Mouse (Mus musculus) kidney, embryonic 16.5 days (tissue): ENCODE measurements around the gene Iqcf5. TPM values are rescaled to one million over a fixed set of nuclear protein-coding genes. Genes with fewer than 3 reads are reported as not detected.

Source experiments
- ATAC-seq: fragments of 200-750 bp; cut with Nextera tagmentation; 2 replicates; pipeline ENCODE4 v1.8.0; 2017; ENCODE audit warnings: moderate TSS enrichment; ENCODE audit not compliant: low FRiP score, low TSS enrichment
- H3K27ac ChIP-seq: fragments of 300-500 bp; sonication (generic); 2 replicates; pipeline ENCODE4 v1.5.1; 2014; ENCODE audit warnings: low read length
- H3K27me3 ChIP-seq: fragments of 300-500 bp; sonication (generic); 2 replicates; pipeline ENCODE4 v1.6.1; 2014; ENCODE audit warnings: low read length, control low read depth, mixed read lengths; ENCODE audit not compliant: insufficient read depth
- H3K36me3 ChIP-seq: fragments of 300-500 bp; sonication (generic); 2 replicates; pipeline ENCODE4 v1.6.1; 2014; ENCODE audit warnings: low read length, control low read depth, mixed read lengths; ENCODE audit not compliant: insufficient read depth
- H3K4me1 ChIP-seq: fragments of 300-500 bp; sonication (generic); 2 replicates; pipeline ENCODE4 v1.6.1; 2014; ENCODE audit warnings: low read length, control low read depth, mixed read lengths; ENCODE audit not compliant: insufficient read depth
- H3K4me2 ChIP-seq: fragments of 300-500 bp; sonication (generic); replicated peaks from 2 replicates; pipeline ENCODE4 v1.6.1; 2014; ENCODE audit warnings: low read depth, low read length
- H3K4me3 ChIP-seq: fragments of 300-500 bp; sonication (generic); 2 replicates; pipeline ENCODE4 v1.5.1; 2014; ENCODE audit warnings: mild to moderate bottlenecking, low read length
- H3K9ac ChIP-seq: fragments of 300-500 bp; sonication (generic); replicated peaks from 2 replicates; pipeline ENCODE4 v1.6.1; 2014; ENCODE audit warnings: low read length
- H3K9me3 ChIP-seq: fragments of 300-500 bp; sonication (generic); 2 replicates; pipeline ENCODE4 v1.6.1; 2016; ENCODE audit warnings: low read length, control low read depth
- WGBS: fragments of 180-500 bp; shearing (Covaris S2); extraction: QIAGEN DNeasy Blood & Tissue Kit; methylation state at CpG from one replicate; pipeline ENCODE4 v1.1.7; 2014; 5-methylcytosine and 5-hydroxymethylcytosine counted together
- polyA plus RNA-seq: library from polyadenylated mRNA; unstranded; fragments of >200 nt; fragmentation: Nextera tagmentation; extraction: Ambion mirVana; gene quantifications from 2 replicates; pipeline ENCODE4 v1.2.1, GENCODE M21; 2015

The Iqcf5 gene
- polyA plus RNA-seq, 1 experiment from 2014 or later = not detected

- Histone ChIP-seq H3K4me1 (peaks cover 34% of the 10 kb centered on the region), H3K27ac (0 out of 2 replicates have a peak overlapping the region, but pooled peaks have one; percentile 13), H3K9ac (peak overlapping the region; percentile 31), H3K4me2 (peak overlapping the region; percentile 41; the same call in 1 of the 2 replicates), H3K27me3 (no peaks in the 10 kb centered on the region), H3K9me3 (no peaks in the 10 kb centered on the region), H3K36me3 (no peaks in the 10 kb centered on the region), H3K4me3 (no peak overlapping the region)
- 67% methylated on average over 4 of the region's 4 CpGs for WGBS
- no peak for ATAC-seq
These were observed 42.1 kb upstream of the Iqcf5 start for GRCm38 (mm10) chr9:106472321-106472720.

- ATAC-seq = no peak
- 88% methylated on average over 16 of the region's 16 CpGs for WGBS
- Histone ChIP-seq H3K4me3 (no peak overlapping the region), H3K9me3 (no peaks in the 10 kb centered on the region), H3K36me3 (no peaks in the 10 kb centered on the region), H3K4me2 (no peak overlapping the region), H3K27me3 (no peaks in the 10 kb centered on the region), H3K9ac (0 out of 2 replicates have a peak overlapping the region, but pooled peaks have one; percentile 31), H3K27ac (no peak overlapping the region), H3K4me1 (peaks cover 42% of the 10 kb centered on the region)
These were observed 41.2 kb upstream of the Iqcf5 start for GRCm38 (mm10) chr9:106473081-106473752.

DNA sequence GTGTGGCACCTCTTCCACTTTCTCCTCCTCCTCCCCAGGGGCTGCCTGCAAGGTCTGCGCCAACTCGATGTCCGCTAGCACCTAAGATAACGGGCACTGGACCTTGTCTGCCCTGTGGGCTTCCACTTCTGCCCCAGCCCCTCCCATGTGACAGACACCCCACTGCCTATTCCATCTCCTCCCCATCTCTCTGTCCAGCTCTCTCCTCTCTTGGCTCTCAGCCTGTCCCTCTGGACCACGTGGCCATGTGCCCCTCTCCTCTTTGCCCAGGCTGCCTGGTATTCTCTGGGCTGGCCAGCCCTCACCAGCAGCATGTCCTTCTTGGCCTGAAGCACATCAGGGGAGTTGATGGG, 40.6 kb upstream of the Iqcf5 start:
- H3K4me3 ChIP-seq = no peak overlapping the region
- H3K36me3 ChIP-seq = no peaks in the 10 kb centered on the region
- no peak overlapping the region for H3K27ac ChIP-seq
- H3K4me1 ChIP-seq = peaks cover 45% of the 10 kb centered on the region
- ATAC-seq = no peak
- no peak overlapping the region for H3K9ac ChIP-seq
- no peak overlapping the region for H3K4me2 ChIP-seq
- no peaks in the 10 kb centered on the region for H3K27me3 ChIP-seq
- 78% methylated on average over 5 of the region's 5 CpGs for WGBS
- H3K9me3 ChIP-seq = no peaks in the 10 kb centered on the region

- Histone ChIP-seq H3K4me1 (peaks cover 45% of the 10 kb centered on the region), H3K9me3 (no peaks in the 10 kb centered on the region), H3K4me3 (no peak overlapping the region), H3K4me2 (0 out of 2 replicates have a peak overlapping the region, but pooled peaks have one; percentile 15), H3K27ac (no peak overlapping the region), H3K9ac (peak overlapping the region; percentile 47), H3K27me3 (no peaks in the 10 kb centered on the region), H3K36me3 (no peaks in the 10 kb centered on the region)
- 5% methylated on average over 6 of the region's 6 CpGs for WGBS
- ATAC-seq = peak; percentile 5
These were observed 39.9 kb upstream of the Iqcf5 start for GRCm38 (mm10) chr9:106474456-106474855.

- H3K27me3 ChIP-seq = no peaks in the 10 kb centered on the region
- peaks cover 45% of the 10 kb centered on the region for H3K4me1 ChIP-seq
- no peak overlapping the region for H3K27ac ChIP-seq
- H3K4me3 ChIP-seq = no peak overlapping the region
- 74% methylated on average over 7 of the region's 7 CpGs for WGBS
- no peak for ATAC-seq
- H3K4me2 ChIP-seq = no peak overlapping the region
- no peaks in the 10 kb centered on the region for H3K9me3 ChIP-seq
- peak overlapping the region; percentile 29 for H3K9ac ChIP-seq
- H3K36me3 ChIP-seq = no peaks in the 10 kb centered on the region
These were observed 39.3 kb upstream of the Iqcf5 start for GRCm38 (mm10) chr9:106475046-106475445.

DNA sequence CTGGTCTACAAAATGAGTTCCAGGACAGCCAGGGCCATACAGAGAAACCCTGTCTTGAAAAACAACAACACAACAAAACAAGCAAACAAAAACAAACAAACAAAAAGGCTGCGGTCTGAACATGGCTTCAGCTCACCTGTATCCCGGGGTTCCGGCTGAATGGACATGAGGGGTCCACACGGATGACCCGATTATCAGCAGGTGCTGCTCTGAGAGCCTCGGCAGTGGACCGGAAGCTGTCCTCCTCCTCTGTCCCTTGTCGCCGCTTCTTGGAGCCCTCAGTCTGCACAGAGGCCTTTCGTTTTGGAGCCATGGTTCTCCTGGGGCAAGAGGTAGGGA, 38.7 kb upstream of the Iqcf5 start, which contains the start of gene Rrp9:
Gene Rrp9 (plus strand): TSS at position 301 of the 339 bp plus-strand sequence.
- Histone ChIP-seq H3K27ac (peak within 1 kb of the TSS; percentile 63), H3K9me3 (no peaks in the 10 kb centered on the region), H3K4me3 (peak within 1 kb of the TSS; percentile 3), H3K4me1 (peaks cover 45% of the 10 kb centered on the region), H3K9ac (peak within 1 kb of the TSS; percentile 55), H3K27me3 (no peaks in the 10 kb centered on the region), H3K36me3 (peaks cover 2% of the 10 kb centered on the region), H3K4me2 (peak within 1 kb of the TSS; percentile 37)
- 83% methylated on average over 10 of the region's 10 CpGs for WGBS
- no peak for ATAC-seq

DNA sequence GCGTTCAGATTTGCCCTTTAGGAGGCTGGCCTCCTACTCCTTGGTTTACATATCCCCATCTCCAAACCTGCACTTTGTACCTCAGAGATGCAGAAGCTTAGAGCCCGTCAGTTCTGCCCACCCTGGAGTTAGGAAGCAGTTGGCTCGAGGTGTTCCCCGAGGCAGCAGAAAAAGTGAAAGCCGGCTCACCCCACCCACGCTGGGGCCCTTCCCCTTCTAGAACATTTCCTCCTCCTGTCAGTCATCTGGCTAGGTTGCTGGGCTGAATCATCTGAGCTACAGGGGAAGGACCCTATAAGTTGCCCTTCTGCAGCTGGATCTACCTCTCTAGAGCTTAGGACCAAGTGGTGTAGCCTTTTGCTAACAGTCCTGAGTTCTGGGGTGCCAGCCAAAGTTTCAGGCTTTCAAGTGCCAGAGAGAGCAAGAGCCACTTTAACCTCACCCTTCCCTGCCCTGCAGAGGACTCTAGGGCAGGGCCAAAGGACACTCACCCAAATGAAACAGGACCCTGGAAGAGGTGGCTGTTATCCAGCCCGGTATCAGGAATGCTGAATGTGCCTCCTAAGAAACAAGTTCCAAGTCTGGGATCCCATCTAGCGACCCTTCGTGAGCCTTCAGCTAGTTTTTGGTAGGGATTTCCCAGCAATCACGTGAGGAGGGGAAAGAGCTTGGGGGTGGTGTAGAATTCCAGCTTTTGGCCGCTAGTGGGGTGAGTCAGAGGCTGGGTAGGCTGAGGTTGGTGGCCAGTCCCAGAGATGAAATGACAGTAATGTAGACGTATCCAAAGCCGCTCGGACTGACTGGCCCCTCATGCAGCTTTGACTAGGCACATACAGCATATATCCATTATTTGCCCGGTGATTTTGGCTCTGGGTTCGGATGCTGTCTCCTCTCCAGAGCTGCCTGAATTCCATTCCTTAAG, 38.1 kb upstream of the Iqcf5 start:
- Histone ChIP-seq H3K9ac (peak overlapping the region; percentile 55), H3K4me3 (peak overlapping the region; percentile 3), H3K27me3 (no peaks in the 10 kb centered on the region), H3K4me2 (peak overlapping the region; percentile 37), H3K27ac (peak overlapping the region; percentile 63), H3K9me3 (no peaks in the 10 kb centered on the region), H3K36me3 (peaks cover 8% of the 10 kb centered on the region), H3K4me1 (peaks cover 45% of the 10 kb centered on the region)
- peak; percentile 47 for ATAC-seq
- 22% methylated on average over 16 of the region's 16 CpGs for WGBS

GRCm38 (mm10) chr9:106476924-106477484, 37.4 kb upstream of the Iqcf5 start, which contains the start of gene Parp3:
Parp3 (minus strand) TSS chr9:106476949.
- Histone ChIP-seq H3K4me2 (peak within 1 kb of the TSS; percentile 98), H3K9ac (peak within 1 kb of the TSS; percentile 74), H3K4me3 (peak within 1 kb of the TSS; percentile 73), H3K9me3 (no peaks in the 10 kb centered on the region), H3K27ac (peak within 1 kb of the TSS; percentile 63), H3K27me3 (no peaks in the 10 kb centered on the region), H3K36me3 (peaks cover 13% of the 10 kb centered on the region), H3K4me1 (peaks cover 41% of the 10 kb centered on the region)
- ATAC-seq = peak; percentile 98
- WGBS = under 1% methylated on average over 40 of the region's 41 CpGs

DNA sequence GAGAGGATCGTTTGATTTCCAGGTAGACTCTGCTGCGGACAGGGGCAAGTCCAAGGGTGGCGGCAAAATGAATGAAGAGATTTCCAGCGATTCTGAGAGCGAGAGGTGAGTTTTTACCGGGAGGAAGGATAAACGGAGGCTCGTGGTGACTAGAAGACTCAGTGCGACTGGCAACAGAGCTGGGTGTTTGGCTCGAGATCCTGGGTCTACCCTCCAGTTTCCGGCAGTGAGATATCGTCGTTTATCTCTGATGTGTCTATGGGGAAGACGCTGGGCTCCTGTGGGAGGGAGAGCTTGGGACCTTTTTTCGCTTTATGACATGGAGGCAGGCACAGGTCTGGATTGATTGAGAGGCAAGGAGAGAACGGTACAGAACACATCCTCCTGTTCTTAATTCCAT, 36.7 kb upstream of the Iqcf5 start:
- Histone ChIP-seq H3K36me3 (peaks cover 16% of the 10 kb centered on the region), H3K4me1 (peaks cover 39% of the 10 kb centered on the region), H3K27me3 (no peaks in the 10 kb centered on the region), H3K4me3 (peak overlapping the region; percentile 73), H3K9me3 (no peaks in the 10 kb centered on the region), H3K27ac (peak overlapping the region; percentile 39; the same call in 1 of the 2 replicates), H3K4me2 (peak overlapping the region; percentile 98), H3K9ac (peak overlapping the region; percentile 74)
- 4% methylated on average over 16 of the region's 16 CpGs for WGBS
- ATAC-seq = no peak
